Mouse (Mus musculus): Measurements from ENCODE around the gene Caprin2.
"Not testable (repeated sequence)": the region's sequence is repeated elsewhere in the genome, so short reads cannot be mapped to it uniquely, and the experiment has no call there.

DNA sequence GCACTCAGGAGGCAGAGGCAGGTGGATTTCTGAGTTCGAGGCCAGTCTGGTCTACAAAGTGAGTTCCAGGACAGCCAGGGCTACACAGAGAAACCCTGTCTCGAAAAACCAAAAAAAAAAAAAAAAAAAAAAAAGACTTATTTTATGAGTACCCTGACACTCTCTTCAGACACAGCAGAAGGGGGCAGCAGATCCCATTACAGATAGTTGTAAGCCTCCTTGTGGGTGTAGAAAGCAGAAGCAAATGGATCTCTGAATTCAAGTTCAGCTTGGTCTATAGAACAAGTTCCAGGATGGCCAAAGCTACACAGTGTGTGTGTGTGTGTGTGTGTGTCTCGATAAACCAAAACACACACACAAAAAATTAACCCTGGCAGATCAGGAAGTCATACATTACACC, 44.3 kb upstream of the Caprin2 start:
- not testable (repeated sequence) for TF ChIP-seq POLR2A (IDR thresholded peaks at IDR 0.05; ENCODE audit: low read depth, low read length); CTCF (IDR thresholded peaks at IDR 0.05; ENCODE audit: borderline replicate concordance, insufficient read depth, low read length)

Data from embryonic fibroblast, embryonic 13.5 days (primary cell).